Mouse (Mus musculus) heart, postnatal 0 days (tissue): ENCODE measurements around the gene Brf1.

Experiments
- CTCF ChIP-seq: IDR thresholded peaks from 2 replicates; pipeline ENCODE4 v1.5.1; 2016; ENCODE audit warnings: antibody characterized with exemption, control low read depth, low read depth
- EP300 ChIP-seq: IDR thresholded peaks from 2 replicates; pipeline ENCODE4 v1.6.1; 2016; ENCODE audit warnings: antibody characterized with exemption, low read depth

- no peak for TF ChIP-seq CTCF
- TF ChIP-seq EP300: no peak
Observed at GRCm38 (mm10) chr12:112943669-112944068, 56.8 kb downstream of the Brf1 start.
